Mouse (Mus musculus) bone marrow macrophage, adult 2 months (primary cell): ENCODE measurements around the gene Tcf12. TPM values are rescaled to one million over a fixed set of nuclear protein-coding genes. Genes with fewer than 3 reads are reported as not detected.

ENCODE experiments used
- H3K27ac ChIP-seq: 2 replicates; pipeline ENCODE4 v1.5.1; 2012; ENCODE audit warnings: low read depth, low read length; ENCODE audit not compliant: insufficient read depth
- H3K4me1 ChIP-seq: 2 replicates; pipeline ENCODE4 v1.6.1; 2012; ENCODE audit warnings: low read length; ENCODE audit not compliant: control insufficient read depth, insufficient read depth
- H3K4me3 ChIP-seq: 2 replicates; pipeline ENCODE4 v1.5.1; 2012; ENCODE audit warnings: mild to moderate bottlenecking, low read length, moderate library complexity; ENCODE audit not compliant: insufficient read depth
- CTCF ChIP-seq: IDR thresholded peaks from 2 replicates; pipeline ENCODE4 v1.5.1; 2012; ENCODE audit warnings: low read depth, mild to moderate bottlenecking, low read length, moderate library complexity
- POLR2A ChIP-seq: IDR thresholded peaks from 2 replicates; pipeline ENCODE4 v1.6.1; 2012; ENCODE audit warnings: mild to moderate bottlenecking, low read depth, low read length, borderline replicate concordance
- polyA plus RNA-seq: library from polyadenylated mRNA; stranded (reverse); fragments of >200 nt; gene quantifications from 2 replicates; pipeline ENCODE4 v1.2.4, GENCODE M21; 2012; ENCODE audit not compliant: missing spikeins, insufficient read depth, insufficient read length

Gene Tcf12
- polyA plus RNA-seq, 1 experiment = 30.8 TPM

DNA sequence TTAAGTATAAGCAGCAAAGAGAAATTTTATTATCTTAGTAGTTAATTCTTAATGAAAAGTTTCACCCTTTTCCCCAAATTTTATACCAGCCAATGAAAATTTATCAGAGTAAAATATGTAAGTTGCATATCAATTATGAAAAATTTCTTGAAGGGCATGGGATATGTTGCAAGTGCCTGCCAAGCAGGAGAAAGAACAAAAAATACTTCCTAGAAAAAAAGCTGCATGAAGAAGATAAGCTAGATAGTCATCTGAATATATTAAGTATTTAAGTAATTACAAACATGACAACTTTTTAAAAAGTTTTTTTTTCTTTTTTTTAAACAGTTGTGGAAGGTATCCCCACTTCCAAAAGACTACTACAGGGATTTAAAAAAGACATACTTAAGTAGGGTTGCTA lies 179.7 kb downstream of the Tcf12 start:
- H3K4me1 ChIP-seq = 0 out of 2 replicates have a peak, but pooled peaks cover 4% of the 10 kb centered on the region
- TF ChIP-seq POLR2A (no peak), CTCF (no peak)
- no peak overlapping the region for H3K4me3 ChIP-seq
- no peak overlapping the region for H3K27ac ChIP-seq

DNA sequence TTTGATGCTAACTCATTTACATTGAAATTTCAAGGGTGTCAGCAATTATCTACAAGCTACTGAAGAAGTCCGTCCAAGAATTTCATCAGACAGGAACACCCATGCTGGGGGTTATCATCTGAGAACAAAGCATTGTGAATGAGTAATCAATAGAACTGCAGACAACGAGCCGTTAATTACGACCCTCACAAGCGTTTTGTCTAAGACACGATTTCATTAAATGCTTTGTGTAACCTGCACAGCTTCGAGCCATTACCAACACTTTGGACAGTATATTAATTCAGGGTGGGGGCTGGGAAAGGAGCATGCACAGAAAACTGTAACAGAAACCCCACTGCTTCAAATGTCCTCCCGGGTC lies 180.3 kb downstream of the Tcf12 start:
- no peak overlapping the region for H3K27ac ChIP-seq
- no peak for TF ChIP-seq CTCF
- TF ChIP-seq POLR2A = no peak
- 0 out of 2 replicates have a peak, but pooled peaks cover 2% of the 10 kb centered on the region for H3K4me1 ChIP-seq
- no peak overlapping the region for H3K4me3 ChIP-seq

DNA sequence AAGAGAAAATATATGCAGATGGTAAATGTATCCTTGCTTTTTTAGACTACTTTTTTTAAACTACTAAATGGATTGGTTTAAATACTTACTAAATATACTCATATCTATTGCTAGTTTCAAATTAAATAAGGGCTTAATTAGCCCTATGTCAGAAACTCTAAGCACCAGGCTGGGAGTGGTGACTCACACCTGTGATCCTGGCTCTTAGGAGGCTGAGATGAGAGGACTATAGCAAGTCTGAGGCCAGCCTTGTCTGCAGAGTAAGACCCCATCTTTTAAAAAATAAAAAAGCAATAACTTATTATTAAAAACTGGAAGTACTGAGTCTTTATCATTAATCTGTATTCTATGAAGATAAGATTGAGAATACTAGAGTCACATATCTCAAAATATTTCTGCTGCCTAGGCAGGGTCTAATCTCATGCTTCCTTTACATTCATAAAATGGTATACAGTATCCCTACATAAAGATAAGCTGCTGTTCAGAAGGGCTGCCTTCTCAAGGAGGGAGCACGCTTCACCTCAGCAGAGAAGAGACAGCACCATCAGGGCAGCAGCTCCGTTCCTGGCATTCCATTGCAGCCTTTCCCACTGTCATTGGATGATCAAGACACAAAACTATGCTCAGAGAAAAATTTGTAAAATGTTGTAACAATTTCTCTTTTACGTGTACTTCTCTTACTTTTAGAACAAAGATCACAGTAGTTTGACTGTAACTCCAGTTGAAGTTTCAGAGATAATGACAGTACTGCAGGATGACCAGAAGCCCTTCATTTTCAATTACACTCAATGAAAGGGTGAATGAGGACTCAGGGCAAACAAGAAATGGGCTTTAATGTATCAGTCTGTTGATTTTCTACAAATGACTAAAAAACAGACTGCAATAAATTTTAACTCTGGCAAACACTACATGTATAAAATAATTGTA lies 181.0 kb downstream of the Tcf12 start:
- no peak overlapping the region for H3K4me3 ChIP-seq
- no peak overlapping the region for H3K27ac ChIP-seq
- H3K4me1 ChIP-seq = 0 out of 2 replicates have a peak, but pooled peaks cover 2% of the 10 kb centered on the region
- TF ChIP-seq POLR2A = no peak
- TF ChIP-seq CTCF = no peak

DNA sequence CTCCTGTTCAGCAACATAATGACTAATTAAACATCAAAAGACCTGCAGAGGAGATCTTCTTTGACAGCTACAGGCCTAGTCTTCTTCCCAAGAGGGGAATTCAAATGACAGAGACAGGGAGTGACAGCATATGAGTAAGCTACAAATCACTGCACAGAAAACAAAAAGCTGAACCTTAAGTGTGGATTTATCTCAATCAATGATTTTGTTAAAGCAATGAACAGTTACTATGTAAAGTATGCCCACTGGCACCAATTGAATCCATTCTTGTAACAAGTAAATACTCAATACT lies 195.1 kb downstream of the Tcf12 start:
- Histone ChIP-seq H3K27ac (no peak overlapping the region), H3K4me1 (peaks cover 10% of the 10 kb centered on the region), H3K4me3 (no peak overlapping the region)
- TF ChIP-seq CTCF = no peak
- TF ChIP-seq POLR2A = no peak

DNA sequence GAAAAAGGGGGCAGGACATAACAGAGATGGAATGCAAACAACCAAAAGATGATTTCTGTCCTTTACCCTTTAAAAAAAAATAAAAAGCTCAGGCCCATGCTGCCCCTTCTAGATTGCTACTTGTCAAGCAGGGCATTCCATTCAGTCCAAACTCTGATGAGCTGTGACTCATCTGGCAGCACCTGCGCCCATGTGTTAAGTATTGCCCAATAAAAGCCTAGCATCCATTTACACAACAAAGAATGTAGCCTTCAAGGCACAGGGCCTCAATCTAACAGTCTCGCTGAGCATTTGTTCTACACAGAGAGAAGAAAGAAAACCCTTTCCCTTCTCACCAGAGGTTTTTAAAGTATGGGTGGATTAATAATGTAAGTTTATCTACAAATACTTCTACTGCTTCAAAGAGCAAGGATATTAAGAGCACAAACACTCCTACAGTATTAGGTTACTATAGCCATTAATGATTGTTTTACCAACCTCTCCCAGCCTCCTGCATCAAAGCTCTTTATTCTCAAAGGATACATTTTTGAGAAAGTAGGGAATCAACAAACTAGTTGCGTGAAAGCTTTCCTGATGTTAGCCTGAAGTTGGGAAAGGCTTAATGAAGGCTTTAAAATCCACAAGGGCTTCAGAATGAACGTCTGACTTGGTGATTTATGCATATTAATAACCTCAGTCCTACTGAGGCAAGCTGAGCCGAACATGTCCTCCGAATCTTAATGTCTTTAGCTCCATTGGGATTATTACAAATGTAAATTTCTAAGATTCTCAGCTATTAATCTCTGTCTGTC lies 195.6 kb downstream of the Tcf12 start:
- peaks cover 10% of the 10 kb centered on the region for H3K4me1 ChIP-seq
- no peak overlapping the region for H3K27ac ChIP-seq
- H3K4me3 ChIP-seq = no peak overlapping the region
- TF ChIP-seq CTCF = no peak
- TF ChIP-seq POLR2A = no peak

DNA sequence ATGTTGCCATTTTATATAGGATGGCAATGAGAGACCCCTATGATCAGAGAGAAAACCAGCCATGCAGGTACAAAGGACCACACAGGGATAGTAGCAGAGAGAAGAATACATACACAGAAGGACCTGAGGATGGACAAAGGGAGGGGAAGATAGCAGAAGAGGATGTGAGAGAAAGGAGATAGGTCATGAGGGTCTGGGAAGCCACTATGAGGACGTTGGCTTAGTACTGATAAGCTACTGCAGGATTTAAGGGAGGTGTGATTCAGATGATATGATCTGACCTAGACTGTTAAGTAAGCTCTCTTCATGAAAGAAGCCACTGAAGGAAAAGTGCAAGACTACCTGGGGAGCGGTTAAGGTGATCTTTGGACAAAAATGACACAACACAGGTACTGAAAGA lies 205.1 kb downstream of the Tcf12 start:
- TF ChIP-seq POLR2A (no peak), CTCF (no peak)
- no peak overlapping the region for H3K4me3 ChIP-seq
- no peaks in the 10 kb centered on the region for H3K4me1 ChIP-seq
- no peak overlapping the region for H3K27ac ChIP-seq

DNA sequence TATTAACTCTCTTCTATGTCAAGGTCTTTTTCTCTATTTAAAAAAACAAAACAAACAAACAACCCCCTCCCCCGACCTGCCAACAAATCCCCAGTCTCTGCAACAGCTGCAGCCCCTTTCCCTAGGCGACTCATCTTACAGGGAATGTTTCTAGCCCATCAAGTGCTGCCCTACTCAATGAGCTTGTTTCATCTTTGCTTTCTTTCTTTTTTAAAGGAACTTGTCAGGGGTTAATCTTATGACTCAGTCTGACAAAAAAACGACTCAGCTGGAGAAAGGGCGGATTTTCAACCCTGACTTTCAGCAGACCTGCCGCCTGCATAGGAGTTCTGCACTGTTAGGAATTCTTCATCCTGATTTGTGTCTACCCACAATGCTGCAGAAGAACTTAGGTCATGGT lies 212.8 kb downstream of the Tcf12 start:
- Histone ChIP-seq H3K4me1 (peaks cover 18% of the 10 kb centered on the region), H3K27ac (0 out of 2 replicates have a peak overlapping the region, but pooled peaks have one; percentile 14), H3K4me3 (no peak overlapping the region)
- TF ChIP-seq CTCF (no peak), POLR2A (no peak)

DNA sequence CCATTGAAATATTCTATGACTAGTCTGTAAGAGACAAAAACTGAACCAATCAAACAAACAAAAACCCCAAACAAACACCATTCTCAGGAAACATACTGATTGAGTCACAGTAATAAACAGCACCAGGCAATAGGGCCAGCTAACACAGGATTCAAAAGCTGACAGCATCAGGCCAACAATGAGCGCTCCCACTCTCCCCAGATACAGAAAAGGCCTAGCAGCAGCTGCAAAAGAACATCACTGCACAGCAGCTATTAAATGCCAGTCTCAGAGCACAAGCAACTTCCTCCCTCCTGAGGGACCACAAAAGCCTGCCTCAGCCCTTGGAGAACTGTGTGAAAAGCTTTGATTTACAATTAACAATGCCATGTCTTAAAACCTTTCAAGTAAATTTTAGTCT lies 214.3 kb downstream of the Tcf12 start:
- Histone ChIP-seq H3K4me1 (peaks cover 22% of the 10 kb centered on the region), H3K27ac (peak overlapping the region; percentile 73), H3K4me3 (no peak overlapping the region)
- TF ChIP-seq POLR2A = no peak
- no peak for TF ChIP-seq CTCF

DNA sequence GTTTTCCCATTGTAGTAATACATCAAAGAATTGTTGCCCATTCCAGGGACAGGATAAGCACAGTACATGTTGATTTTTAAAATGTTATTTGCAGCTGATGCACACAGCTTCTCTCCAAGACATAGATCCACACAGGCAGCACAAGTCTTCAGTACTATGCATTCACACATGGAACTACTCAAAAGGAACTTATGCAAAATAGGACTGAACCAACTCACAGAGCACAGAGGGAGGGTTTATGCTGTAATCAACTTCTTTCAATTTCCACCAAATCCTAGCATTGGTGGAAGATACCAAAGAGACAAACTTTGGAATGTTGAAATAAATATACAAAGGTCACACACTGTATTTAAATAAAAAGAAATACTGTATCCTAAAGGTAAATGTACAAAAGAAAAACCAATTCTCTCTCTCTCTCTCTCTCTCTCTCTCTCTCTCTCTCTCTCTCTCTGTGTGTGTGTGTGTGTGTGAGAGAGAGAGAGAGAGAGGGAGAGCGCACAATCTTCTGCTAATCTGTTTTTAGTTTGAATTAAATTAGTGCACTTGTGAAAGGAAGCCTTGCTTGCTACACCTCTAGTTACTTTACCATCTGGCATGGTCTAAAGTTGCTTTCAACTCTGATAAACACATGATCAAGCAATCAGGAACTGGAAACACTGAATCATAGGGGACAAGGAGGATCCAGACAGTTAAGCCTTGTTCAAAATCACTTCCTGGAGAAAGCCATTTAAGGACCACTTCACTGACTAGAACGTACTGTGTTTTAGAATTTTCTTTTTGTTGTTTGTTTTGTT lies 215.5 kb downstream of the Tcf12 start:
- peaks cover 24% of the 10 kb centered on the region for H3K4me1 ChIP-seq
- no peak for TF ChIP-seq POLR2A
- no peak for TF ChIP-seq CTCF
- H3K4me3 ChIP-seq = peak overlapping the region; percentile 48
- peak overlapping the region; percentile 97 for H3K27ac ChIP-seq
